Mouse (Mus musculus): ENCODE data around the gene Cfl2.
A peak's percentile ranks its signal among the peaks of the same experiment; 100 is the strongest.
"Not testable (repeated sequence)": the region's sequence is repeated elsewhere in the genome, so short reads cannot be mapped to it uniquely, and the experiment has no call there.

Cfl2 gene

DNA sequence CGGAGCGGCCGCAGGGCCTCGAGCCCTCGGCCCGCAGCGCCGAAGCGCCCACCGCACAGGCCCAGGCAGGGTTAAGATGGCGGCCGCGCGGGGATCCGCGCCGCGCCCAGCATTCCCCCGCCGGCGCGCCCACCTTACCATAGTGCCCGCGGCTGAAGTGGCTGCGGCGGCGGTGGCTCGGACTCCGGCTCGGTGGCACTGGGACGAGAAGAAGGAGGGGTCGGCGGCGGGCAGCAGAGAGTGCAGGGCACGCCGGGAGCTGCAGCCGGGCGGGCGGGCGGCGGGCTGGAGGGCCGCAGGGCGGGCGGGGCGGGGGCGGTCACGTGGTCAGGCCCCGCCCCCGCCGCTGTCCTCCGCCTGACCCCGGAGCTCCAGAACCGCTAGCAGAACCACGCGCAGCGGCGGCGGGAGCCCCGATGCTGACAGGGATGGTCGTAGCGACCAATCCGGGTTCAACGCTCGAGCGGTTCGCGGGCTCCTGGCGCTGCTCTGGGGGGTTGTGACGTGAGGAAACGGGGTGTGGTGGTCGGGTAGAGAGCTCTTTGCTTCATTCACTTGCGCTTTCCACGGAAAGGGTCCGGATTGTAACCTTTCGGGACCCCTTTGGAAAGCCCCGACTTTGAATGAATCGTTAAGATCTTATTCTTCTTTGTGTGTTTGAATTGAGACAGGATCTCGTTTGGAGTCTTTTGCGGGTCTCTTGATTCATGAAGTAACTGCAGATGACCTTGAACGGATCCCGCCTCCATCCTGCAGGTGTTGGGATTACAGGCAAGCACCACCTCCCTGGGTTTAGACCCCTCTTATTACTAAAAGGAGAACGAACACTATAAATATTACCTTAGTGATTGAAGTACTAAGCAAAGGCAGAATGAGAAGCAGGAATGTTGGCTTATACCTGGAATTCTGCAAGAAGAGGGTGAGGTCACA lies at the start of gene Cfl2:
Gene Cfl2 (minus strand): TSS at position 272 of the 930 bp plus-strand sequence.
- DNase-seq (ENCODE audit: low read depth), result peak; percentile 50

DNA sequence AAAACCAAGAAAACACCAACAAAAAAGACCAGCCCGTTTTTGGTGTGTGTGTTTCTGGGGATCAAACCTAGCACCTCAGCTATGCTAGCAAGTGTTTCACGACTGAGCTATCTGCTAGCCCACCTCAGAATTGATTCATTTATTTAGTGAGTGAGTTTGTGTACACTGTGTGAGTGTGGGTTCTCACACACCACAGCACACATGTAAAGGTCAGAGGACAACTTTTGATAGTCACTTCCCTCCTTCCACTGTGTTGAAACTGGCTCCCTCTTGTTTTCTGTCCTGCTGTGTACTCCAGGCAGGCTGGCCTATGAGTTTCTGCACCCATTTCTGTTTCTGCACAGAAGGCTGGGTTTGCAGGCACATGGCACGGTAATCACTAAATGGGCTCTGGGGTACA lies 47.7 kb upstream of the Cfl2 start:
- DNase-seq (ENCODE audit: low read depth), result no peak

DNA sequence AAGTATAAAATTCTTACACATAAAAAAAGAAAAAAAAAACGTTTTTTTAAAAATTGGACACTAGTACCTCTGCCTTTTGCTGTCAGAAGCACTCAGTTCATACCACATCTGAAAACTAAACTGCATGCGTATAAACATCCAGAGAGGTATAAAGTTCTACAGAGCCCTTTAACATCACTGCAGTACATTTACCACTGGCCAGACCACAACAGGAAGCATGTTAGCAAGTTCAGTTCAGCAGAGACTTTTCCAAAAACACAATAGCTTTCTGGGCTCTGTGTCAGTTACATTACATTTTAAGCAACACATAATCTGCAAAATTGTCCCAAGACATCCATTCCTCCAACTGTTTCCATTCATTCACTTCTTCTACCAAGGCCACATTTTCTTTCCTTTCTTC lies 29.9 kb upstream of the Cfl2 start:
- not testable (repeated sequence) for DNase-seq (ENCODE audit: low read depth)

DNA sequence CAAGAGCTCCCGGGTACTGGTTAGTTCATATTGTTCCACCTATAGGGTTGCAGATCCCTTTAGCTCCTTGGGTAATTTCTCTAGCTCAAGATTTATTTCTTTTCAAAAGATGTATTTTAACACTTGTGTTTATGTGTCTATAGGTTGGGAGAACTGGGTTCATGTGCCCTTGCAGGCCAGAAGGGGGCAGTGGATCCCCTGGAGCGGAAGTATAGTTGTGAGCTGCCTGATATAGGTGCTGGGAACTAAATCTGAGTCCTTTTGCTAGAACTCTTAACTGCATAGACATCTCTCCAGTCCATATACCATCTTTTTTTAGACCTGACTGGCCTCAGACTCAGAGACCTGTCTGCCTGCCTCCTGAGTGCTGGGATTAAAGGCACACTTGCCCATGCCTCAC lies 27.7 kb upstream of the Cfl2 start:
- DNase-seq (ENCODE audit: low read depth), result no peak

DNA sequence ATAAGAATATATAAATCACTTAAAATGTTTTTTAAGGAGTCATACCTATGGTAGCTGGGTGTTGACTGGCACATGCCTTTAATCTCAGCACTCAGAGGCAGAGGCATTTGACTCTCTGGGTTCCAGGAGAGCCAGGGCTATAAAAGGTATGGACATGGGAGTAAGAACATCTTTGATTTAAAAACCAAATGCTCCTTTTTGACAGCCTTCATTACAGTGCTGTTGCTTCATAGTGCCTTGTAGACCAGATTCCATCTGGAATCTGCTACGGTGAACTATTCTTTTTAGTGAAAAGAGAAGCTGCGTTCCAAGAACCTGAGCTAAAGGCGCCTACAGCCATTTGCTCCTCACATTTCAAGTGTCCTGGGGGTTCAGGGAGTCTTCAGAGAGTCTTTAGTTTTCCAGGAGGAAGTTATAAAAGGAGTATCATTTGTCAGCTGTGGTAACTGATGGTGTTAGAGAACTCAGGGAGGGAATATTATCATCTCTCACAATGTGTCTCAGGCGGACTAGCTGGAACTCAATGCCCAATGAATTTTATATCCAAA lies 25.0 kb upstream of the Cfl2 start:
- DNase-seq (ENCODE audit: low read depth), result no peak

DNA sequence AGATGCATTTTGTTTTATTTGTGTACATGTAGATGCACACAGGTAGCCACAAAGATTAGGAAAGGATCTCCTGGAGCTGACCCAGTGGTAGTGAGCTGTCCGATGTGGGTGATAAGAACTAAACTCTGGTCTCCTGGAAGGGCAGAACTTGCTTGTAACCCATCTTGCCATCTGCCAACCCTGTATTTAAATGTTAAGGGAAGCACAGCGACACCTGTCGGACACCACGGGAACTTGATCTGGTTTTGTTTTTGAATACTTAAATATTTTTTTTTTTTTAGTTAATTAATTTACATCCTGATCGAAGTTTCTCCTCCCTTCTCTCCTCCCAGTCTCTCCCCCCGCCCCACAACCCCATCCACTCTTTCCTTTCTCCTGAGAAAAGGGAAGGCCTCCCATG lies 17.0 kb upstream of the Cfl2 start:
- DNase-seq (ENCODE audit: low read depth), result peak; percentile 56

DNA sequence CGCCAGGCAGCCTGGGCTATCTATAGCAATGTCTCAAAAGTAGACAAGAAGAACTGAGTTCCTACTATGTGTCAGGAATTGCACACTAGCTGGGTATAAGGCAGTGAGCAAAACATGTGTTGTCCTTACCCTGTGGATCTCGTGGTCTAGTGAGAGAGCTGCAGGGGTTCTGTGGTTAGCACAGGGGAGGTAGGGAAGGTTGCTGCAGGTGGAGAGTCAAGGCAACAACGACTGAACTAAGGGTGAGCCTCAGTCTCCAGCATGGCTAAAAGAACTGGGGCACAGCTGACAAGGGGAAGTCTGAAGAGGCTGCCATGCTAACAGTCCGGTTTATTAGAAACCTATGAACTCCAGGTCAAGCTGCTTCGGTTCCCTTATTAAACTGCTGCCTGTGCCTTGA lies 16.5 kb upstream of the Cfl2 start:
- DNase-seq (ENCODE audit: low read depth), result no peak

DNA sequence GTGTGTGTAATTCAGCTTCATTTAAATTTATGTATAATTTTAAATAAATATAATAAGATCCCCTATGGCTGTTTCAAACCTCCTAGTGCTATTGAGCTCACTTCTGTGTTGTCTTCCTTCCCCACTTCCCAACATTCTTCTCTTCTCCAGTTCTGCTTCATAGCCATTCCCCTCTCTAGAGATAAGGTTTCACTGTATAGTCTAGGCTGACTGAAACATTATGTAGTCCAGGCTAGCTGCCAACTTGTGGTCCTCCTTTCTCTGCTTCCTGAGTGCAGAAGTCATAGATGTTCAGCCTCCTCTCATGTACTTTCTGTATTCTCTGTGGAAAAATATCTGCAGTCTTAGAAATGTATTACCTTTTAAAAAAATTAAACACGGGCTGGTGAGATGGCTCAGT lies 15.2 kb upstream of the Cfl2 start:
- DNase-seq (ENCODE audit: low read depth), result no peak

DNA sequence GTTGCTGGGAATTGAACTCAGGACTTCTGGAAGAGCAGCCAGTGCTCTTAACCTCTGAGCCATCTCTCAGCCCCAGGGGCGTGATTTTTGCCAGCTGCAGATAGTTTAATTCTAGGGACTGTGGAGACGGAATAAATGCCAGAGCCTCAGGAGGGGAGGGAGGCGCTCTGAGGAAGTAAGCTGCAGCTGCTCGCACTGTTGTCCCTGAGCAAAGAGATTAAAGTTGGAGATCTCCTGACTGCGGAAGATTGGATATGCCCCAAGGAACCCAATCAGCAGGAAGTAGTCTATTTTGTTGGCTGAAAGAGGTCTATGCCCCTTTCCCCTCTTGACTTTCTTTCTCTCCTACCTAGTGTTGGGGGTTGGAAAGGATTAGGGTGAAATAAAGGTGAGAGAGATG lies 14.2 kb upstream of the Cfl2 start:
- no peak for DNase-seq (ENCODE audit: low read depth)

DNA sequence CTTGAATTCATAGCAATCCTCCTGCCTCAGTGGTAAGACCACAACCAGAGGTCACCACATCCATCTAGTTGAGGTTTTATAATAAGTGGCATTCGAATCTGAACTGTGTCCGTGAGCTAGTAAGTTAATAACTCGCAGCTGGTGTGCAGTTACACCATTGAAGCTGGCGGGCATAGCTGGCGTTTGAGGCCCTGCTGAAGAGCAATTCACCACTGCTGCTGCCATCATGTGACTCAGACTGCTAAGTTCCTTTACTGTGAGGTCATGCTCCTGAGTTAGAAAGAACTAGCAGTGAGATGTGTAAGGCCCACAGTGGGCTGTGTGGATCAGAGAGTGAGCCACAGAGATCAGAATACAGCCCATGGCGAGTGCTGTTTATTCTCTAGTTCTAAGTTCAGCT lies 12.0 kb upstream of the Cfl2 start:
- DNase-seq (ENCODE audit: low read depth), result no peak

DNA sequence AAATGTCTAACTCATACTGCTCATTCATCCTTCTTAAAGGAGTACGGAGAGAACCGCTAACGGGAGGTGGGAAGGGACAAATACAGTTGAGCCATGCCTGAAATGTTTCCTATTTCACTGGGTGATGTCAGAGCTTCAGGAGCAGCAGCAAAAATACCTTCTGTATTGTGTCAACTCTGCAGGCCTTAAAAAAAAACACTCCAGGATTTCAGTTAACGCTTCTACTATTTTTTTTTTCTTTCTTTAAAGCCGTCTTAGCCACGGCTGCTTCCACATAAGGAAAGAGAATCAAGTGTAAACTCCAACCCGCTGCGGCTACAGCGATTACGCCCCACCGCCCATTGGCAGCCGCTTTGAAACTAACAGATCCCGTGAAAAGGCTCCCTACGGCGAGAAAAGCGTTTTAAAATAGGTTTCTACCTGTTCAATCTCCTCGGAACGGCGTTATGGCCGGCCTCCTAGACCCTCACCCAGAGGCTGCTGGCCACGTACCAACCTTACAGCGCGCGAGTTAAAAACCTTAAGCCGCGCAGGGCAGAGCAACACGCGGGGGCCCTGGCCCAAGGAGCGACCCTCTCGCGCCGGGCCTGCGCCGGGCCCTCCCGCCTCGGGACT lies 579 bp downstream of the Cfl2 start:
- DNase-seq (ENCODE audit: low read depth), result peak; percentile 51

DNA sequence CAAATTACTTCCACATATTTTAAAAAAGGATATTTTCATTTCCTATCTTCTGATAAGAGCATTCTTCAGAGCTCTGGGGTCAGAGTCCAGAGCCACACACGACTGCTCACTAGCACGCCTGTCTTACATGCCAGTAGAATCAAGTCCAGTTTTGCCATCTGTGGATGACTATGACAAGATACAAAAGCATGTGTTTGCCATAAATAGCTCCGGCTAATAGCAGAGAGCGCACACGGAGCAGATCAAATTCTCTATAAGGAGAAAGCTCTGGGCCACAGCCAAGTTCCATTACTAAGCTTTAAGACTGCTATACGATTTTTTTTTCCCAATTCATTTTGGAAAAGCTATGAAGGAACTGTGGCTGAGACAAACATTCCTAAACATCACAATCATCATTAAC lies 3.1 kb downstream of the Cfl2 start:
- DNase-seq (ENCODE audit: low read depth), result no peak

DNA sequence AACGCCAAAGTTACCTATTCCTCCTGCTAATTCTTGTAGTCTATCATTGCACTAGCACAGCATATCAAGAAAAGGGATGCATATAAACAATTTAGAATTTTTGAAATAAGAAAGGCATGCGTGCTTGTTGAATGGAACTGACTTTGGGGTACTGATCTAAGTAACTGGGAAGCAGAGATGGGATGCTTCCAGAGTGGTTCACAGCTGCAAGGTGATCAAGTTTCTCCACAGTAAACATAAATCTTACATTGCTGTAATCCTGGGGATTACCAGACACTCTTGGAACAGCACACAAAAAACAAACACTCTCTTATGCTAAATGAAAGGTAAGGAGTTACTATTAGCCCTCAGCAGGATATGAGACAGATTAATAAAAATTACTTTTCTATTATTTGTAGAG lies 12.1 kb downstream of the Cfl2 start:
- no peak for DNase-seq (ENCODE audit: low read depth)

DNA sequence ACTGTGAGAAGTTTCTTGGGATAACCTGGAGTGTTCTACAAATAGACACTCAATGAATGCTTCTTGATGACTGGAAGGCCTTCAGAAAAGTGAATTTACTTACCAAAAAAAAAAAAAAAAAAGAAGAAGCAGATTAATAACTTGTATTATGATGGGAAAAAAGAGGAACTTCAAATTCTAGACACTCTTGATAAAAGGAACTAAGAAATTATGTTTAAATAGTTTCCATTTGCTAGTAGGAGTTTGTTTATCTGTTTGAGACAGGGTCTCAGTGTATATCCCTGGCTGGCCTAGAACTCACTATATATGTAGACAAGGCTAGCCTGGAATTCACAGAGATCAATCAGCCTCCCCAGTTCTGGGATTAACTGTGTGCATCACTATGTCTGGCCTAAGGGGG lies 18.3 kb downstream of the Cfl2 start:
- DNase-seq (ENCODE audit: low read depth), result no peak

DNA sequence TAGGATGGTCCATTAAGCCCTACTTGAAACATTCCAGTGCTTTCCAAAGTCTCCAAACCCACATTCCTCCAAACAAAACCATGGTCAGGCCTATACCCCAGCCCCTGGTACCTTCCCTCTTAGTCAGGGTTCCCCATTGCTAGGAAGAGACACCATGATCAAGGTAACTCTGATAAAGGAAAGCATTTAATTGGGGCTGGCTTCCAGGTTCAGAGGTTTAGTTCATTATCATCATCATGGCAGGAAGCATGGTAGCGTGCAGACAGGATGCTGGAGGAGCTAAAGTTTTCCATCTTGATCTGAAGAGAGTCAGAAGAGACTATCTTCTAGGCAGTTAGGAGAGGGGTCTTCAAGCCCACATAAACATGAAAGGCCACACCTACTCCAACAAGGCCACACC lies 21.1 kb downstream of the Cfl2 start:
- no peak for DNase-seq (ENCODE audit: low read depth)

DNA sequence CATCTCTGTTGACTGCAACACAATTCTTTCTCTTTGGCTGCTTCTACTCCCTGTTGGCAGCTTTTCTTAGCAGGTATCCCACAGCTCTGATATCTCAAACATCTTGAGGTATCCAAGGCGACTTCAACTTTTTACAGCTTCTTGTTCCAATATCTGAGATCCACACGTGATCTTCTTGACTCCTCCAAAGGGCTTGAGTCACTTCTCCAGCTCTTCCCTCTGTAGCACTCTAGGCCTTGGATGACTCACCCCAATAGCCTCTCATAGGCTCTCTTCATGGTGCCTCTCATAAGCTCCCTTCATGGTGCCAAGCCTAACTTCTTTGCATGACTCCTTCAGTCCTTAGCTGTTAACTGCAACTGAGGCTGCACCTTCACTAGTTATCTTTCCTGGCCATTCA lies 22.9 kb downstream of the Cfl2 start:
- DNase-seq (ENCODE audit: low read depth), result no peak

DNA sequence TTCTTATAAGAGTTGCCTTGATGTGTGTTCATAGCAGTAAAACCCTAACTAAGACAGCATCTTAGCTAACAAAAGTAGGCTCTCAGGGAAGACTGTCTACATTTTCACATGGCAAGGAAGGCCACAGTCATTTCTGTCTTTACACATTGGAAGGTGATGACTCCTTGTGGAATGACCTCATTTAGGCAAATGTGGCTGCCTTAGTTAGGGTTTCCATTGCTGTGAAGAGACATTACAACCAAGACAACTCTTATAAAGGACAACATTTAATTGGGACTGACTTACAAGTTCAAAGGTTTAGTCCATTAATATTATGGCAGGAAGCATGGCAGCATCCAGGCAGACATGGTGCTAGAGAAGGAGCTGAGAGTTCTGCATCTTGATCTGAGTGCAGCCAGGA lies 23.7 kb downstream of the Cfl2 start:
- DNase-seq (ENCODE audit: low read depth), result no peak

DNA sequence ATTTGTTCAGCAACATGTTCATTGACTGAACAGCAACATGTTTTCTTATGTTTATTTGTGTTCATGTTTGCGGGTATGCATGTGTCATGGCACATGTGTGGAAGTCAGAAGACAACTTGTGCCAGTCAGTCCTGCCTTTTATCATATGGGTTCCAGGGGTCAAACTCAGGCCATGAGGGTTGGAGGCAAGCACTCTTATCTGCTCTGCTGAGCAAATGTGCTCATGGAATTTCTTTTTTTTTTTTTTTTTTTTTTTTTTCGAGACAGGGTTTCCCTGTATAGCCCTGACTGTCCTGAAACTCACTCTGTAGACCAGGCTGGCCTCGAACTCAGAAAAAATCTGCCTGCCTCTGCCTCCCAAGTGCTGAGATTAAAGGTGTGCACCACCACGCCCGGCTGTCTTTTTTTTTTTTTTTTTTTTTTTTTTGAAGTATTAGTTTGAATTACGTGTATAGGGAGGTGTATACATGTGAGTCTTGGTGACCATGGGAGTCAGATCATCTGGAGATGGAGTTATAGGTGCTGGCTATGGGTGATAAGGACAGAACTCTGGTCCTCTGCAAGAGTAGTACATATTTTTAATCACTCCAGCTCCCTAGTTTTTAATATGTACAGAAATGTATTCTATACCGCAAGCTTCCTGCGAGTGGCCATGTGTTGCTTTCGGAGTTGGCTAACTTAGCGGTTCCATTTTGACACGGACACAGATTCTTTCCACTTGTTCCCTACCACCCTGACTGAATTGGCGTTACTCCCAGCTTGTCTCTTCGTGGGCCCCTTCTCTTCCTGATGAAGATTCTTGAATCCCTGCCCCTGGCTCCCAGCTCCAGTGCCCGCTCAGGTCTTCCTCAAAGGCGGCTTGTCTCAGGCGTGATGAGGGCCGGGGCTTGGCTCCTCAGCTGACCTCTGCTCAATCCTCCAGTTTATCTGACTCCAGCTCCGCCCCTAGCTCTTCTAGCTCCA lies 26.8 kb downstream of the Cfl2 start:
- no peak for DNase-seq (ENCODE audit: low read depth)

DNA sequence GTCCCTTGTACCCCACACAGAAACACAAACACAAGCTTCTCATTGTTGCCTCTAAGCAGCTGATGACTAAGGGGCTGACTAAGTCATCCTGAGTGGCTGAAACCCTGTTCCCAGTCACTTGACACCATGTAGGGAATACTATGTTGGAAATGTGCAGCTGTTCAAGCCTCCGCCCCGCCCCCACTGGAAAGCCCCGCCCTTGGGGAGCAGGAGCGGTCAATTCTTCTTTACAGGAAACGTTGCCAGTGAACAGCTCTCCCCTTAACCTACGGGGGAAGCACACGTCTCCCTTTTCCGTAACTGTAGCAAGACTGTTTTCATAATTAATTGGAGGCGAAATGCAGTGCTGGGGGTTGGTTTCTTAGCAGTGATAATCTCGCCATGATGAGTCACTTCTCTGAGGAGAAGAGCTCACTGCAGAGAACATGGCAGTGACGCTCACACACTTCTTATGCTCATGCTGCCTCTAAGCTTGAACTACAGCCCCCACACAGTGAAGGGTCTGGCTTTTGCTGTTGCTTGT lies 27.7 kb downstream of the Cfl2 start:
- DNase-seq (ENCODE audit: low read depth), result peak; percentile 13

DNA sequence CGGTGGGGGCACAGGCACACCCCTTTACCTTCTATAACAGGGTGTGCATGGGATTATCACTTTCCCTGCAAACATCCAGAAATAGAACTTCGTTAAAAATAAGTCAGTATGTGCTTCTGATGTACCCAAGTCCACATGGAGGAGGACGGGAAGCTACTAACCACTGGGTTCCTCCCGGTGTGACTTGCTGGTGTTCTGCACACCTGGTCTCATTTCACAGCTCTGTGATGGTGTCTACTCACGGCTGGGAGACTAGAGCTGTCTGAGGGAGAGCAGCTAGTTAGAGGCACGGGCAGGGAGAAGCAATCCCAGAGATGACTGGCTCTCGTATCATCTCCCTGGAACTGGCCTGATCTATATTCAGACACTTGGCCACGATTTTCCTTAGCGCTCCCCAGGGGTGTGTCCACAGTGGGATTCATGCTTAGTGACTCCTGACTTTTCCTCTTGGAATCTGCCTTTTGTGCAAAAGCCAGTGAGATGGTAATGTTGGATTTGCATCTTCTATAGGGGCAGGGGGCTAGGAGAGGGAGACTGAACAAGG lies 28.7 kb downstream of the Cfl2 start:
- DNase-seq (ENCODE audit: low read depth), result no peak

DNA sequence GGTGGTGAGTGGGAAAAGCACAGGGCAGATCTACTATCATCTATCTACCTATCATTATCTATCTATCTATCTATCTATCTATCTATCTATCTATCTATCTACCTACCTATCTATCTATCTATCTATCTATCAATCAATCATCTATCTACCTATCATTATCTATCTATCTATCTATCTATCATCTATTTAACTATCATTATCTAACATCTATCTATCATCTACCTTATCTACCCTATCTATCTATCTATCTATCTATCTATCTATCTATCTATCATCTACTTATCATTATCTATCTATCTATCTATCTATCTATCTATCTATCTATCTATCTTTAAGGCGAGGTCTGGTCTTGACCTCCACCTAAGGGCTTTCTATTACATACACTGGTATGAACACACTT lies 30.8 kb downstream of the Cfl2 start:
- not testable (repeated sequence) for DNase-seq (ENCODE audit: low read depth)

DNA sequence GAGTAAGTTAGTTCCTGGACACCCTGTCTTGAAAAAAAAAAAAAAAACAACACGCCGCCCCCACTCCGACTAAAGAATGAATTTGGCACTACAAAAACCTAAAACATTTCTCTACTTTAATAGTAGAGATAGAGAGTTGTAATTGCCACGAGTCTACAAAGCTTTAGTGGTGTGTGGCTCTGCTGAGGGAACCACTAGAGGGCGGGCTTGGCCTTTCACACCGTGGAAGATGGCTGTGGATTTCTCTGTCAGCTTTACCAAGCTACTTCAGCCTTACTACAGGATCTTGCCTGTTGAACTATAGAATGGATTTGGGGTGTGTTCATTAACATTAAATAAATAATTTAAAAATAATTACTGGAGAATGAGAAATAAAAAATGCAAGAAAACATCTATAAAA lies 32.1 kb downstream of the Cfl2 start:
- peak; percentile 65 for DNase-seq (ENCODE audit: low read depth)
